Mouse (Mus musculus) naive thymus-derived CD4-positive, alpha-beta T cell, adult 2 months (primary cell): ENCODE measurements around the gene Emx2.

Source experiments
- DNase-seq: peaks from one replicate; pipeline ENCODE4 v3.0.0-alpha.2; 2011; ENCODE audit warnings: low read depth

Gene Emx2

GRCm38 (mm10) chr19:59457951-59458742 is at the start of gene Emx2:
TSS of gene Emx2 (plus strand) at chr19:59458372.
- DNase-seq = no peak

- no peak for DNase-seq
Observed at GRCm38 (mm10) chr19:59414128-59414527, 44.0 kb upstream of the Emx2 start.

GRCm38 (mm10) chr19:59418024-59418423 is 40.1 kb upstream of the Emx2 start:
- peak; percentile 91 for DNase-seq

GRCm38 (mm10) chr19:59418671-59419070 is 39.5 kb upstream of the Emx2 start:
- DNase-seq = no peak

- DNase-seq = no peak
Observed at GRCm38 (mm10) chr19:59422393-59422792, 35.8 kb upstream of the Emx2 start.

- DNase-seq = no peak
Observed at GRCm38 (mm10) chr19:59423685-59424084, 34.5 kb upstream of the Emx2 start.

GRCm38 (mm10) chr19:59424975-59425374 is 33.2 kb upstream of the Emx2 start:
- no peak for DNase-seq

GRCm38 (mm10) chr19:59432286-59432685 is 25.9 kb upstream of the Emx2 start:
- no peak for DNase-seq

- DNase-seq = no peak
Observed at GRCm38 (mm10) chr19:59450561-59451135, 7.5 kb upstream of the Emx2 start.

- no peak for DNase-seq
Observed at GRCm38 (mm10) chr19:59451441-59451951, 6.7 kb upstream of the Emx2 start.

- no peak for DNase-seq
Observed at GRCm38 (mm10) chr19:59452321-59452720, 5.9 kb upstream of the Emx2 start.

- DNase-seq = no peak
Observed at GRCm38 (mm10) chr19:59453591-59453990, 4.6 kb upstream of the Emx2 start.

GRCm38 (mm10) chr19:59454196-59454595 is 4.0 kb upstream of the Emx2 start:
- peak; percentile 33 for DNase-seq

GRCm38 (mm10) chr19:59455671-59456070 is 2.5 kb upstream of the Emx2 start:
- DNase-seq = no peak

GRCm38 (mm10) chr19:59457011-59457945 is 894 bp upstream of the Emx2 start:
- DNase-seq = no peak

GRCm38 (mm10) chr19:59458743-59459135 is 567 bp downstream of the Emx2 start:
- DNase-seq = no peak

- DNase-seq = no peak
Observed at GRCm38 (mm10) chr19:59459158-59459781, 1.1 kb downstream of the Emx2 start.

GRCm38 (mm10) chr19:59459811-59460241 is 1.7 kb downstream of the Emx2 start:
- no peak for DNase-seq

GRCm38 (mm10) chr19:59460328-59461115 is 2.4 kb downstream of the Emx2 start:
- no peak for DNase-seq

- no peak for DNase-seq
Observed at GRCm38 (mm10) chr19:59461481-59462421, 3.6 kb downstream of the Emx2 start.
